Mouse (Mus musculus) myocyte (in vitro differentiated cells): ENCODE results near the gene Olfr153.

Experiments
- CEBPB ChIP-seq: IDR thresholded peaks from 2 replicates; pipeline ENCODE4 v1.6.1; 2011; ENCODE audit warnings: mild to moderate bottlenecking, moderate library complexity; ENCODE audit not compliant: poor library complexity, insufficient read depth, severe bottlenecking
- E2F4 ChIP-seq: IDR thresholded peaks from one replicate; pipeline ENCODE4 v1.6.1; 2011; ENCODE audit warnings: mild to moderate bottlenecking, control low read depth, moderate library complexity; ENCODE audit not compliant: insufficient read depth
- MAX ChIP-seq: IDR thresholded peaks from one replicate; pipeline ENCODE4 v1.6.1; 2011; ENCODE audit warnings: low read depth, mild to moderate bottlenecking, control low read depth
- MYOD1 ChIP-seq, 3 experiments: IDR thresholded peaks; one replicate each; pipeline ENCODE4 v1.6.1; 2011; ENCODE audit warnings: control low read depth in 2 of 3, low read depth in 2 of 3, mild to moderate bottlenecking in 2 of 3, moderate library complexity in 1 of 3; ENCODE audit not compliant: insufficient read length in 2 of 3, control insufficient read depth in 1 of 3
- POLR2A ChIP-seq: IDR thresholded peaks from one replicate; pipeline ENCODE4 v1.6.1; 2011; ENCODE audit warnings: low read depth, mild to moderate bottlenecking, control low read depth, moderate library complexity; ENCODE audit not compliant: insufficient read length
- REST ChIP-seq: IDR thresholded peaks from one replicate; pipeline ENCODE4 v1.6.1; 2011; ENCODE audit warnings: mild to moderate bottlenecking, control low read depth, moderate library complexity; ENCODE audit not compliant: insufficient read depth, insufficient read length
- TCF12 ChIP-seq: IDR thresholded peaks from one replicate; pipeline ENCODE4 v1.6.1; 2011; ENCODE audit warnings: mild to moderate bottlenecking, control low read depth; ENCODE audit not compliant: poor library complexity, insufficient read depth, severe bottlenecking
- USF1 ChIP-seq: IDR thresholded peaks from one replicate; pipeline ENCODE4 v1.6.1; 2011; ENCODE audit warnings: low read depth, mild to moderate bottlenecking, control low read depth, moderate library complexity

DNA sequence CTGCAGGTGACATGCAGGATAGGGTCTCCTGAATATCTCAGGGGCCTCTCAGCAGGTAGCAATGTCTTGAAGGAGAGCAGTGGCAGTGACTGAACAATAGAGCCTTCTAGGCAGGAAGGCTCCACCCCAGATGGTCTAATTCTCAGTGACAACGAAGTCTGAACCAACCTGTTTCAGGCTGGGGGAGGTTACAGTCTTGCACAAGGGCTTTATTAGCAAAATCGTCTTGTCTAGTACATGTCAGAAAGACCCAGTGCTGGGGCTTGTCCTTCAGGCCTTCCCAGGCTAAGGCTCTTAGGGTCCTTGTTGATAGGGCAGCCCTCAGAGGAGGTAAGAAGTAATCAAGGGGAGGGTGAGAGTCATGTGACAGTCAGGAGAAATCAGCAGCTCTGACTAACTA, 3.2 kb downstream of the Olfr153 start:
- no peak for TF ChIP-seq POLR2A
- no peak for TF ChIP-seq TCF12
- no peak for TF ChIP-seq USF1
- no peak for TF ChIP-seq E2F4
- no peak for TF ChIP-seq MAX
- no peak for TF ChIP-seq REST
- TF ChIP-seq MYOD1 (IDR thresholded peaks at IDR 0.05; ENCODE audit: control insufficient read depth in 1 of 3, insufficient read length in 2 of 3, low read depth in 2 of 3) = no peak
- TF ChIP-seq CEBPB = no peak
